ENCODE assay signal across 17 mouse cellular contexts in the genomic region with DNA sequence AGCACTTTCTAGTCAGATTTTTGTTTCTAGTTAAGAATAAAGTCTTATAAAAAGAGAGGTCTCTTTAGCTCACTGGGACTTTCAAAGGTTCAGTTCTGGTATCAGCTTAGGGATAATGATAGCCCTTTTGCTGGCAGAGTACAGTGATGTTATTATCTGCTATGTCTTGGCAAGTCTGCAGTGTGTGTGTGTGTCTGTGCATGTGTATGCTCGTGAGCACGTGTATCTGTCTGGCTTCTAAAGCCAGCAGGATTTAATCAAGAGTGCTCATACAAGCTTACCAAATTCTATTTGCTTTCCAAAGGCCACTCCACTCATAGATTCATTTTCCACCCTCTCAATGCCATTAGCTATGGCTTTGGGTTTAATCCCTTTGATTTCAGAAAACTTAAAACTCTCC.
"Had no signal": no experiment of that assay in that cellular context is flagged by ENCODE, and none has a peak within 500 bp of the region (broad histone marks: within the 10 kb centered on the region; RNA-seq: fewer than 3 reads in every experiment).

No protein-coding gene starts in this region.

- H3K4me1 ChIP-seq: midbrain, embryonic 12.5 days; neural tube, embryonic 13.5 days; neural tube, embryonic 15.5 days had no signal

- H3K36me3 ChIP-seq: midbrain, embryonic 12.5 days; neural tube, embryonic 13.5 days; neural tube, embryonic 15.5 days had no signal

- H3K9ac ChIP-seq: liver, embryonic 14.5 days; lung, embryonic 14.5 days; midbrain, embryonic 12.5 days; neural tube, embryonic 13.5 days; neural tube, embryonic 15.5 days had no signal

- H3K4me3 ChIP-seq: midbrain, embryonic 12.5 days; myocyte; neural tube, embryonic 13.5 days; neural tube, embryonic 15.5 days had no signal

- DNase-seq: lung, adult 18-20 months; lung, embryonic 14.5 days; lung, postnatal 10 days; lung, postnatal 4 days; retina, postnatal 1 day; right cerebral cortex, adult 18-20 months; right cerebral cortex, postnatal 25 days; right cerebral cortex, postnatal 4 days; spleen, adult 18-20 months; thymus, adult 18-20 months; thymus, postnatal 14 days; thymus, postnatal 36 days had no signal

- H3K27ac ChIP-seq: liver, embryonic 14.5 days; midbrain, embryonic 12.5 days; neural tube, embryonic 13.5 days; neural tube, embryonic 15.5 days had no signal

- H3K9me3 ChIP-seq: midbrain, embryonic 12.5 days; neural tube, embryonic 13.5 days; neural tube, embryonic 15.5 days had no signal

- H3K4me2 ChIP-seq: lung, embryonic 14.5 days; midbrain, embryonic 12.5 days; neural tube, embryonic 13.5 days; neural tube, embryonic 15.5 days had no signal

- H3K27me3 ChIP-seq: midbrain, embryonic 12.5 days; neural tube, embryonic 13.5 days; neural tube, embryonic 15.5 days had no signal
